Mouse (Mus musculus) heart, postnatal 0 days (tissue): ENCODE measurements around the gene Hvcn1.

Experiments
- CTCF ChIP-seq: IDR thresholded peaks from 2 replicates; pipeline ENCODE4 v1.5.1; 2016; ENCODE audit warnings: antibody characterized with exemption, control low read depth, low read depth
- EP300 ChIP-seq: IDR thresholded peaks from 2 replicates; pipeline ENCODE4 v1.6.1; 2016; ENCODE audit warnings: antibody characterized with exemption, low read depth

DNA sequence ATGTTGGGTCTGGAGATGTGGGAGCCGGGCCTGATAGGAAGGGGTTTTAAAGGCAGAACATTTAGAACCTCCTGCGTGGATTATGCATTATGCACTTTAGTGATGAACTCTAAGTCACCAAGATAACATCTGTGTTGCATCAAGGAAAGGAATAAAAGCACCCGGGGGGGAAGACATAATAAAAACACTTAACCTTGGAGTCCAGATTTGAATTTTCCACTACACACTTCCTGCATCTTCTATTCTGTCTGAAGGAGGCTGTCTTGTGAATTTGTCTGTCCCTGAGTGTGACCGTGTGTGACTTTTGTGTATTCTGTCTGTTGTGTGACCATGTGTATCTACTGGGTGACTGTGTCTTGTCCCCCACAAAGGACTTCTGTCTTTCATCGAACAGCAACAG is 25.4 kb downstream of the Hvcn1 start:
- no peak for TF ChIP-seq CTCF
- TF ChIP-seq EP300 = no peak
